Mouse (Mus musculus) lung, embryonic 16.5 days (tissue): ENCODE measurements around the gene Uhrf2. TPM values are rescaled to one million over a fixed set of nuclear protein-coding genes. Genes with fewer than 3 reads are reported as not detected.

ENCODE experiments used
- ATAC-seq: fragments of 200-750 bp; cut with Nextera tagmentation; 2 replicates; pipeline ENCODE4 v1.8.0; 2017; ENCODE audit warnings: low read depth, mild to moderate bottlenecking, moderate library complexity
- H3K27ac ChIP-seq: fragments of 300-500 bp; sonication (generic); 2 replicates; pipeline ENCODE4 v1.5.1; 2014; ENCODE audit warnings: mild to moderate bottlenecking, control low read depth, low read length
- H3K27me3 ChIP-seq: fragments of 300-500 bp; sonication (generic); 2 replicates; pipeline ENCODE4 v1.6.1; 2014; ENCODE audit warnings: low read depth, low read length, mixed read lengths; ENCODE audit not compliant: control insufficient read depth, insufficient read depth
- H3K36me3 ChIP-seq: fragments of 300-500 bp; sonication (generic); 2 replicates; pipeline ENCODE4 v1.6.1; 2014; ENCODE audit warnings: low read length; ENCODE audit not compliant: control insufficient read depth, insufficient read depth
- H3K4me1 ChIP-seq: fragments of 300-500 bp; sonication (generic); replicated peaks from 2 replicates; pipeline ENCODE4 v1.6.1; 2014; ENCODE audit warnings: low read length, mixed read lengths; ENCODE audit not compliant: control insufficient read depth, insufficient read depth
- H3K4me2 ChIP-seq: fragments of 300-500 bp; sonication (generic); 2 replicates; pipeline ENCODE4 v1.6.1; 2014; ENCODE audit warnings: low read depth, low read length, control low read depth
- H3K4me3 ChIP-seq: fragments of 300-500 bp; sonication (generic); 2 replicates; pipeline ENCODE4 v1.5.1; 2014; ENCODE audit warnings: mild to moderate bottlenecking, low read length, control low read depth
- H3K9ac ChIP-seq: fragments of 300-500 bp; sonication (generic); 2 replicates; pipeline ENCODE4 v1.6.1; 2014; ENCODE audit warnings: low read length, control low read depth
- H3K9me3 ChIP-seq: fragments of 300-500 bp; sonication (generic); 2 replicates; pipeline ENCODE4 v1.6.1; 2016; ENCODE audit warnings: low read length; ENCODE audit not compliant: control insufficient read depth
- WGBS: fragments of 180-500 bp; shearing (Covaris S2); extraction: QIAGEN DNeasy Blood & Tissue Kit; methylation state at CpG from one replicate; pipeline ENCODE4 v1.1.7; 2014; 5-methylcytosine and 5-hydroxymethylcytosine counted together
- polyA plus RNA-seq: library from polyadenylated mRNA; unstranded; fragments of >200 nt; fragmentation: Nextera tagmentation; extraction: Ambion mirVana; gene quantifications from 2 replicates; pipeline ENCODE4 v1.2.1, GENCODE M21; 2015

The Uhrf2 gene
- polyA plus RNA-seq, 1 experiment from 2014 or later = 60.2 TPM

- Histone ChIP-seq H3K4me2 (peak overlapping the region; percentile 6; the same call in 1 of the 2 replicates), H3K36me3 (no peaks in the 10 kb centered on the region), H3K9me3 (no peaks in the 10 kb centered on the region), H3K27ac (no peak overlapping the region), H3K9ac (no peak overlapping the region), H3K4me1 (0 out of 2 replicates have a peak, but pooled peaks cover 2% of the 10 kb centered on the region), H3K27me3 (no peaks in the 10 kb centered on the region), H3K4me3 (no peak overlapping the region)
- peak; percentile 66 for ATAC-seq
- WGBS = 18% methylated on average over 14 of the region's 14 CpGs
Measured at GRCm38 (mm10) chr19:30114919-30115441, 84.7 kb downstream of the Uhrf2 start.

GRCm38 (mm10) chr19:30115606-30116005, 85.3 kb downstream of the Uhrf2 start:
- no peak overlapping the region for H3K4me3 ChIP-seq
- H3K4me1 ChIP-seq = 0 out of 2 replicates have a peak, but pooled peaks cover 2% of the 10 kb centered on the region
- H3K9ac ChIP-seq = no peak overlapping the region
- WGBS = 68% methylated on average over 5 of the region's 5 CpGs
- no peak overlapping the region for H3K27ac ChIP-seq
- H3K27me3 ChIP-seq = no peaks in the 10 kb centered on the region
- H3K4me2 ChIP-seq = no peak overlapping the region
- no peaks in the 10 kb centered on the region for H3K9me3 ChIP-seq
- no peaks in the 10 kb centered on the region for H3K36me3 ChIP-seq
- ATAC-seq = no peak

- Histone ChIP-seq H3K4me1 (0 out of 2 replicates have a peak, but pooled peaks cover 2% of the 10 kb centered on the region), H3K9ac (no peak overlapping the region), H3K27ac (no peak overlapping the region), H3K4me3 (no peak overlapping the region), H3K36me3 (no peaks in the 10 kb centered on the region), H3K9me3 (no peaks in the 10 kb centered on the region), H3K4me2 (no peak overlapping the region), H3K27me3 (no peaks in the 10 kb centered on the region)
- WGBS = 56% methylated on average over 4 of the region's 4 CpGs
- no peak for ATAC-seq
Measured at GRCm38 (mm10) chr19:30117241-30117640, 86.9 kb downstream of the Uhrf2 start.

- Histone ChIP-seq H3K4me3 (no peak overlapping the region), H3K36me3 (no peaks in the 10 kb centered on the region), H3K27ac (no peak overlapping the region), H3K9ac (no peak overlapping the region), H3K9me3 (no peaks in the 10 kb centered on the region), H3K4me1 (0 out of 2 replicates have a peak, but pooled peaks cover 2% of the 10 kb centered on the region), H3K4me2 (no peak overlapping the region), H3K27me3 (no peaks in the 10 kb centered on the region)
- 45% methylated on average over 9 of the region's 9 CpGs for WGBS
- no peak; the same call in 1 of the 2 replicates for ATAC-seq
Measured at GRCm38 (mm10) chr19:30117775-30118174, 87.5 kb downstream of the Uhrf2 start.

- no peaks in the 10 kb centered on the region for H3K27me3 ChIP-seq
- no peak for ATAC-seq
- 80% methylated on average over 17 of the region's 17 CpGs for WGBS
- no peak overlapping the region for H3K4me3 ChIP-seq
- H3K9ac ChIP-seq = no peak overlapping the region
- H3K4me2 ChIP-seq = no peak overlapping the region
- H3K27ac ChIP-seq = no peak overlapping the region
- no peaks in the 10 kb centered on the region for H3K36me3 ChIP-seq
- H3K4me1 ChIP-seq = 0 out of 2 replicates have a peak, but pooled peaks cover 2% of the 10 kb centered on the region
- no peaks in the 10 kb centered on the region for H3K9me3 ChIP-seq
Measured at GRCm38 (mm10) chr19:30118344-30119312, 88.3 kb downstream of the Uhrf2 start.

- H3K4me3 ChIP-seq = no peak overlapping the region
- 30% methylated on average over 7 of the region's 7 CpGs for WGBS
- no peaks in the 10 kb centered on the region for H3K4me1 ChIP-seq
- H3K27ac ChIP-seq = no peak overlapping the region
- no peaks in the 10 kb centered on the region for H3K36me3 ChIP-seq
- H3K9ac ChIP-seq = no peak overlapping the region
- no peak overlapping the region for H3K4me2 ChIP-seq
- no peak for ATAC-seq
- no peaks in the 10 kb centered on the region for H3K27me3 ChIP-seq
- H3K9me3 ChIP-seq = no peaks in the 10 kb centered on the region
Measured at GRCm38 (mm10) chr19:30124999-30125669, 94.8 kb downstream of the Uhrf2 start.

GRCm38 (mm10) chr19:30125670-30126059, 95.4 kb downstream of the Uhrf2 start:
- Histone ChIP-seq H3K27me3 (no peaks in the 10 kb centered on the region), H3K4me1 (no peaks in the 10 kb centered on the region), H3K4me3 (no peak overlapping the region), H3K9ac (no peak overlapping the region), H3K9me3 (no peaks in the 10 kb centered on the region), H3K27ac (no peak overlapping the region), H3K36me3 (no peaks in the 10 kb centered on the region), H3K4me2 (no peak overlapping the region)
- WGBS = 67% methylated on average over 7 of the region's 7 CpGs
- no peak for ATAC-seq

- Histone ChIP-seq H3K27me3 (no peaks in the 10 kb centered on the region), H3K4me3 (no peak overlapping the region), H3K36me3 (no peaks in the 10 kb centered on the region), H3K4me2 (no peak overlapping the region), H3K4me1 (no peaks in the 10 kb centered on the region), H3K27ac (no peak overlapping the region), H3K9me3 (no peaks in the 10 kb centered on the region), H3K9ac (no peak overlapping the region)
- 63% methylated on average over 4 of the region's 4 CpGs for WGBS
- ATAC-seq = no peak
Measured at GRCm38 (mm10) chr19:30128177-30128576, 97.9 kb downstream of the Uhrf2 start.

GRCm38 (mm10) chr19:30136308-30136707, 106.0 kb downstream of the Uhrf2 start:
- no peaks in the 10 kb centered on the region for H3K4me1 ChIP-seq
- 55% methylated on average over 1 of the region's 1 CpGs for WGBS
- H3K9ac ChIP-seq = no peak overlapping the region
- no peaks in the 10 kb centered on the region for H3K9me3 ChIP-seq
- H3K4me3 ChIP-seq = no peak overlapping the region
- peak; percentile 59 for ATAC-seq
- no peaks in the 10 kb centered on the region for H3K27me3 ChIP-seq
- H3K36me3 ChIP-seq = no peaks in the 10 kb centered on the region
- no peak overlapping the region for H3K27ac ChIP-seq
- H3K4me2 ChIP-seq = no peak overlapping the region
